Mouse (Mus musculus): ENCODE measurements around the gene Glcci1.

DNA sequence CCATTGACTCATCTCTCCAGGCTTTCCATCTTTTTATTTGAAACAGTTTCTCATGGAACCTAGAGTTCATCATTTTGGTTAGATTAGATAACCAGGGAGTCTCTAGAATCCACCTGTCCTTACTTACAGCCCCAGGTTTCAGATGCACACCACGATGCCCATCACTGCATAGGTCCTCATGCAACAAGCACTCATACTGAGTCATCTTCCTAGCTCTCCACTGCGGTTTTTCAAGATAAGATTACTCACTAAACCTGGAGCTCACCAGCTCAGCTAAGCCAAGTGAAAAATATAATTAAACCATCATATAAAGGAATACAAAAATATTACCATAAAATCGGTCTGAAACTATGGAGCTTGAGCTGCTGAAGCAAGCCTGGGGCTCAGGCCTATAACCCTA is 74.5 kb downstream of the Glcci1 start:
- TF ChIP-seq CTCF (IDR thresholded peaks at IDR 0.05; ENCODE audit: borderline replicate concordance, insufficient read depth, low read depth, low read length): no peak
- TF ChIP-seq POLR2A (IDR thresholded peaks at IDR 0.05; ENCODE audit: borderline replicate concordance, insufficient read depth, low read length): no peak
